Mouse (Mus musculus) bone marrow, adult 2 months (tissue): ENCODE measurements around the gene Olfr1220.

ENCODE experiments used
- CTCF ChIP-seq: fragments of 200-500 bp; IDR thresholded peaks from 2 replicates; pipeline ENCODE4 v1.5.1; 2011; ENCODE audit warnings: low read length, control low read depth; ENCODE audit not compliant: control insufficient read depth, insufficient read depth
- POLR2A ChIP-seq: fragments of 200-500 bp; IDR thresholded peaks from 2 replicates; pipeline ENCODE4 v1.6.1; 2011; ENCODE audit warnings: low read depth, mild to moderate bottlenecking, control low read depth, low read length, borderline replicate concordance; ENCODE audit not compliant: control insufficient read depth

DNA sequence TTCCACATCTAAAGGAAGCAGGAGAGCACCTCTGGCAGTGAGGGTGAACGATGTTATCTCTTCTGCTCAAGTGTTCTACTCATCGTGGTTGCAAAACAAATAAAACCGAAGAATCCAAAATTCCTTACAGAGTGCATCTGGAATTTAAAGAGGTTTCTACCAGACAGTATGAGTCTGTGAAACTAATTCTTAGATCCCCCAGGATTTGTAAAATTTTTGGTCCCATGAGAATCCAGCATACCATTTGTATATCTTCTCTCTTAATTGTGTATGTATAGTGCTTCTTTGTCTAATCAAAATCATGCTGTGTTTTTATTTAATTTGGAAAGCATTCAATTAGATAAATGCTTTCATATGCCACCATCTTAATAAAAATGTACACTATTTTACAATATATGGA is 26.3 kb upstream of the Olfr1220 start, which contains the start of gene Olfr1222:
- TF ChIP-seq CTCF (no peak), POLR2A (no peak)
